Mouse (Mus musculus): Measurements from ENCODE around the gene Olfr456.
"Not testable (repeated sequence)": the region's sequence is repeated elsewhere in the genome, so short reads cannot be mapped to it uniquely, and the experiment has no call there.

The Olfr456 gene

GRCm38 (mm10) chr6:42487114-42487513 is at the start of gene Olfr456:
Olfr456 (minus strand) TSS chr6:42487214.
- DNase-seq (ENCODE audit: low spot score in 2 of 2): no peak

GRCm38 (mm10) chr6:42513461-42513860 is 26.4 kb upstream of the Olfr456 start:
- no peak for DNase-seq (ENCODE audit: low spot score in 2 of 2)

- DNase-seq (ENCODE audit: low spot score in 2 of 2): no peak
Measured at GRCm38 (mm10) chr6:42509311-42509710, 22.3 kb upstream of the Olfr456 start.

- DNase-seq (ENCODE audit: low spot score in 2 of 2): no peak
Measured at GRCm38 (mm10) chr6:42503478-42503877, 16.5 kb upstream of the Olfr456 start.

- DNase-seq (ENCODE audit: low spot score in 2 of 2): no peak
Measured at GRCm38 (mm10) chr6:42489731-42490130, 2.7 kb upstream of the Olfr456 start.

- DNase-seq (ENCODE audit: low spot score in 2 of 2): no peak
Measured at GRCm38 (mm10) chr6:42484633-42485032, 2.4 kb downstream of the Olfr456 start.

- no peak for DNase-seq (ENCODE audit: low spot score in 2 of 2)
Measured at GRCm38 (mm10) chr6:42476235-42476634, 10.8 kb downstream of the Olfr456 start, which contains the start of gene Olfr457. Olfr457 (minus strand) TSS chr6:42476335.

GRCm38 (mm10) chr6:42471298-42471697 is 15.7 kb downstream of the Olfr456 start:
- not testable (repeated sequence) for DNase-seq (ENCODE audit: low spot score in 2 of 2)

- DNase-seq (ENCODE audit: low spot score in 2 of 2): no peak
Measured at GRCm38 (mm10) chr6:42470542-42470941, 16.5 kb downstream of the Olfr456 start.

GRCm38 (mm10) chr6:42465096-42465495 is 21.9 kb downstream of the Olfr456 start, which contains the start of gene Olfr458:
Olfr458 (minus strand) TSS chr6:42465196.
- DNase-seq (ENCODE audit: low spot score in 2 of 2): no peak

- DNase-seq (ENCODE audit: low spot score in 2 of 2): no peak
Measured at GRCm38 (mm10) chr6:42447381-42447780, 39.6 kb downstream of the Olfr456 start.

- DNase-seq (ENCODE audit: low spot score in 2 of 2): no peak
Measured at GRCm38 (mm10) chr6:42444491-42444890, 42.5 kb downstream of the Olfr456 start.

GRCm38 (mm10) chr6:42441395-42441794 is 45.6 kb downstream of the Olfr456 start:
- no peak for DNase-seq (ENCODE audit: low spot score in 2 of 2)
